Mouse (Mus musculus): ENCODE measurements at regions not wholly inside any gene's neighbourhood (a gene's known extent, or its start where the extent isn't known, plus 50 kb on each side); places are given as distances from the start of the nearest gene placed in this dataset.

DNA sequence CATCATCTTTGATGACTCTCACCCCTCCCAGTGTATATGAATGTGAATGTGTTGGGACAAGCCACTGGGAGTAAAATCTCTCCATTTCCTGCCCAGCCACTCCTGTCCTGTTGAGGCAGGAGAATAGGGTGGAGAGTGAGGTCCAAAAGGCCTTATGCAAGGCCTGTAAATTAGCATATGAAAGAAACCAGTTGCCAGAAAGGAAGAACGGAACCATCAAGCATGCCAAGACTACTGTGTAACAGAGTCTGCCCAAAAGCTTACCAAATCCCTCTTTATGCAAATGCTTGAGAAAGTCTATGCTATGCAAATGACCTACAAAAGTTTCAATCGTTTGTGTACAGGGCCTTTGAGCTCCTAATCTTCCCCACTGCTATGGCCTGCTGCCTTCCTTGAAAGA is 404.0 kb upstream of the Tbl1xr1 start:
- peaks cover 0 to 15% of the 10 kb centered on the region in 2 experiments; a peak in 2 of 4 replicates for H3K4me1 ChIP-seq (ENCODE audit: control insufficient read depth in 1 of 2, insufficient read depth in 2 of 2)
- no peak overlapping the region for H3K4me2 ChIP-seq (ENCODE audit: insufficient read depth, low read depth, poor library complexity, severe bottlenecking)
- H3K9ac ChIP-seq (ENCODE audit: insufficient read depth, low read depth), result no peak overlapping the region
- dilution Hi-C loops (cut with MboI; ENCODE audit: extremely low pct_ligation_motif_present, extremely low pct_unique_long_range_greater_than_20kb, low sequenced_read_pairs) (no loop called here), in situ Hi-C loops (cut with MboI; ENCODE audit: low pct_ligation_motif_present, low pct_unique_long_range_greater_than_20kb, low sequenced_read_pairs) (no loop called here)
- no peaks in the 10 kb centered on the region for H3K79me2 ChIP-seq (replicated peaks; ENCODE audit: control insufficient read depth, extremely low read depth, insufficient read depth, poor library complexity, severe bottlenecking)
- TF ChIP-seq EP300 (IDR thresholded peaks at IDR 0.05; ENCODE audit: low read length), result no peak
- H3K9me3 ChIP-seq (replicated peaks; ENCODE audit: low read length), result no peaks in the 10 kb centered on the region
- H3K27ac ChIP-seq (ENCODE audit: insufficient read depth, low read depth), result no peak overlapping the region
- H3K27me3 ChIP-seq (replicated peaks), result no peaks in the 10 kb centered on the region
- H3K4me3 ChIP-seq (replicated peaks in 1 of 3; ENCODE audit: low read depth in 2 of 3, low read length in 2 of 3, poor library complexity in 1 of 3), result no peak overlapping the region
- DNase-seq (ENCODE audit: extremely low read depth), result peak; percentile 33
- no peaks in the 10 kb centered on the region for H3K36me3 ChIP-seq (replicated peaks in 1 of 2; ENCODE audit: control insufficient read depth in 1 of 2, insufficient read depth in 1 of 2, low read length in 1 of 2)

DNA sequence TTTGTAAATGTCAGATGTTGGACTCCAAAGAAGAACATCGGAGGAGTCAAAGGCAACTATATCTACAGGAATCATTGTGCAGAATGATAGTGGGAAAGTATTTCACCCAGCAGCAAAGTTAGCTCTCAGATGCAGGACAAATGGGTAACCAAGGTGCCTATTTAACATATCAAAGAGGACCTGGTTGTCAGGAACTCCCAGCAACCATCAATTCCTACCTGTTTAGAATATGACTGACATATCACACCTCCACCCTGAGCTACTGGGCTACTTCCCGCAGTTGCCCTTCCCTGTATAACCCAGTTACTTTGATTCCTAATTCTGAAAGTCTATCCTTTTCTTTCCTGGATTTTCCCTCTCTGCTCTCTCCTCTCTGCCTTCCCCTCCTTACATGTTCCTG is 403.0 kb upstream of the Tbl1xr1 start:
- no peak for DNase-seq (ENCODE audit: extremely low read depth)
- no peak overlapping the region for H3K9ac ChIP-seq (ENCODE audit: insufficient read depth, low read depth)
- no peaks in the 10 kb centered on the region for H3K27me3 ChIP-seq (replicated peaks)
- TF ChIP-seq USF2 (conservative IDR thresholded peaks at IDR 0.05; ENCODE audit: low read depth, low read length) (no peak), TCF12 (IDR thresholded peaks at IDR 0.05; ENCODE audit: low read depth, low read length) (no peak), ETS1 (conservative IDR thresholded peaks at IDR 0.05; ENCODE audit: low read depth, low read length) (no peak), EP300 (IDR thresholded peaks at IDR 0.05; ENCODE audit: low read length) (no peak), POLR2AphosphoS2 (IDR thresholded peaks at IDR 0.05; ENCODE audit: low read depth, low read length) (no peak), CHD1 (IDR thresholded peaks at IDR 0.05; ENCODE audit: low read depth, low read length) (no peak)
- dilution Hi-C loops (cut with MboI; ENCODE audit: extremely low pct_ligation_motif_present, extremely low pct_unique_long_range_greater_than_20kb, low sequenced_read_pairs), result no loop called here
- H3K9me3 ChIP-seq (replicated peaks; ENCODE audit: low read length), result no peaks in the 10 kb centered on the region
- H3K36me3 ChIP-seq (replicated peaks in 1 of 2; ENCODE audit: control insufficient read depth in 1 of 2, insufficient read depth in 1 of 2, low read length in 1 of 2), result no peaks in the 10 kb centered on the region
- H3K79me2 ChIP-seq (replicated peaks; ENCODE audit: control insufficient read depth, extremely low read depth, insufficient read depth, poor library complexity, severe bottlenecking), result no peaks in the 10 kb centered on the region
- no peak overlapping the region for H3K4me3 ChIP-seq (replicated peaks in 1 of 3; ENCODE audit: low read depth in 2 of 3, low read length in 2 of 3, poor library complexity in 1 of 3)
- peaks cover 0 to 15% of the 10 kb centered on the region in 2 experiments; a peak in 2 of 4 replicates for H3K4me1 ChIP-seq (ENCODE audit: control insufficient read depth in 1 of 2, insufficient read depth in 2 of 2)
- no peak overlapping the region for H3K4me2 ChIP-seq (ENCODE audit: insufficient read depth, low read depth, poor library complexity, severe bottlenecking)
- no peak overlapping the region for H3K27ac ChIP-seq (ENCODE audit: insufficient read depth, low read depth)
- in situ Hi-C loops (cut with MboI; ENCODE audit: low pct_ligation_motif_present, low pct_unique_long_range_greater_than_20kb, low sequenced_read_pairs), result no loop called here

DNA sequence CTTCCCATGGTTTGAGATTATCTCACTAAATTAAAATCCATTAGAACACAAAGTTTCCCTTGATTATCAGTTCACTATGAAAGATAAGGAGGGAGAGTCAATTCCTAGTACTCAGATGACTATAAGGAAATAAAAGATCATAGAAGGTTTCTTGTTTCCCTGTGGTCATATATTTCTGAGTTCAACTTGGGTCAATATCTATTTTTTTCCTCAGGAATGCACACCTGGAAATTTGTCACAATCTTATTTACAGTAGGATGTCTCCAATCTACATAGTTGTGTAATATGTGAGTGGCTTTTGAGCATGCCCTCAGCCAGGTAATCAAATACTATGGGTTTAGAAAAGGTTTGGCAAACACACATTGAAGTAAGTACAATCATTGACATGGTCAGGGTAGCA is 398.2 kb upstream of the Tbl1xr1 start:
- no peak overlapping the region for H3K4me2 ChIP-seq (ENCODE audit: insufficient read depth, low read depth, poor library complexity, severe bottlenecking)
- H3K27me3 ChIP-seq (replicated peaks), result no peaks in the 10 kb centered on the region
- no peak overlapping the region for H3K4me3 ChIP-seq (replicated peaks in 1 of 3; ENCODE audit: low read depth in 2 of 3, low read length in 2 of 3, poor library complexity in 1 of 3)
- H3K36me3 ChIP-seq (replicated peaks in 1 of 2; ENCODE audit: control insufficient read depth in 1 of 2, insufficient read depth in 1 of 2, low read length in 1 of 2), result no peaks in the 10 kb centered on the region
- H3K27ac ChIP-seq (ENCODE audit: insufficient read depth, low read depth), result no peak overlapping the region
- dilution Hi-C loops (cut with MboI; ENCODE audit: extremely low pct_ligation_motif_present, extremely low pct_unique_long_range_greater_than_20kb, low sequenced_read_pairs) (no loop called here), in situ Hi-C loops (cut with MboI; ENCODE audit: low pct_ligation_motif_present, low pct_unique_long_range_greater_than_20kb, low sequenced_read_pairs) (no loop called here)
- no peak for TF ChIP-seq RCOR1 (conservative IDR thresholded peaks at IDR 0.05; ENCODE audit: low read depth, low read length)
- no peak for TF ChIP-seq RAD21 (IDR thresholded peaks at IDR 0.05; ENCODE audit: low read depth, low read length)
- TF ChIP-seq ETS1 (conservative IDR thresholded peaks at IDR 0.05; ENCODE audit: low read depth, low read length), result no peak
- no peak for TF ChIP-seq POLR2AphosphoS2 (IDR thresholded peaks at IDR 0.05; ENCODE audit: low read depth, low read length)
- TF ChIP-seq MAX (IDR thresholded peaks at IDR 0.05; ENCODE audit: low read length), result no peak
- no peak for TF ChIP-seq ZC3H11A (IDR thresholded peaks at IDR 0.05; ENCODE audit: low read depth, low read length)
- no peak for TF ChIP-seq MAZ (IDR thresholded peaks at IDR 0.05; ENCODE audit: low read depth, low read length)
- TF ChIP-seq MAFK (IDR thresholded peaks at IDR 0.05; ENCODE audit: insufficient replicate concordance, low read length), result no peak
- TF ChIP-seq HCFC1 (IDR thresholded peaks at IDR 0.05; ENCODE audit: low read depth, low read length), result no peak
- TF ChIP-seq TBP (conservative IDR thresholded peaks at IDR 0.05; ENCODE audit: low read depth, low read length), result no peak
- no peak for TF ChIP-seq POLR2A (IDR thresholded peaks at IDR 0.05; ENCODE audit: low read depth, low read length)
- TF ChIP-seq SMC3 (IDR thresholded peaks at IDR 0.05; ENCODE audit: low read depth, low read length), result no peak
- no peak for TF ChIP-seq USF2 (conservative IDR thresholded peaks at IDR 0.05; ENCODE audit: low read depth, low read length)
- TF ChIP-seq TCF12 (IDR thresholded peaks at IDR 0.05; ENCODE audit: low read depth, low read length), result no peak
- no peak for TF ChIP-seq PAX5 (IDR thresholded peaks at IDR 0.05; ENCODE audit: low read length)
- no peak for TF ChIP-seq BHLHE40 (IDR thresholded peaks at IDR 0.05; ENCODE audit: low read depth, low read length)
- no peaks in the 10 kb centered on the region for H3K79me2 ChIP-seq (replicated peaks; ENCODE audit: control insufficient read depth, extremely low read depth, insufficient read depth, poor library complexity, severe bottlenecking)
- H3K9me3 ChIP-seq (replicated peaks; ENCODE audit: low read length), result no peaks in the 10 kb centered on the region
- no peak overlapping the region for H3K9ac ChIP-seq (ENCODE audit: insufficient read depth, low read depth)
- H3K4me1 ChIP-seq (ENCODE audit: control insufficient read depth in 1 of 2, insufficient read depth in 2 of 2), result no peaks in the 10 kb centered on the region
- DNase-seq (ENCODE audit: extremely low read depth), result no peak

All from CH12.LX (cell line).